Mouse (Mus musculus) ES-E14 (cell line): ENCODE results near the gene Marveld2. TPM values are rescaled to one million over a fixed set of nuclear protein-coding genes. Genes with fewer than 3 reads are reported as not detected.

Source experiments
- DNase-seq: peaks from one replicate; pipeline ENCODE4 v3.0.0-alpha.2; 2013; ENCODE audit warnings: low read depth, low spot score
- H3K27ac ChIP-seq: 2 replicates; pipeline ENCODE4 v1.5.1; 2012; ENCODE audit warnings: low read depth, mild to moderate bottlenecking, low read length, moderate library complexity, mixed read lengths; ENCODE audit not compliant: poor library complexity, insufficient read depth, severe bottlenecking
- H3K36me3 ChIP-seq: 2 replicates; pipeline ENCODE4 v1.6.1; 2012; ENCODE audit warnings: mild to moderate bottlenecking, low read length, moderate library complexity, mixed read lengths; ENCODE audit not compliant: control insufficient read depth, poor library complexity, insufficient read depth, severe bottlenecking
- H3K4me1 ChIP-seq, 2 experiments: fragments of 150-350 bp in 1 of 2; sonication (generic) in 1 of 2; 2 replicates each; pipeline ENCODE4 v1.6.1; 2012; ENCODE audit warnings: low read length in 2 of 2, mild to moderate bottlenecking in 1 of 2, mixed read lengths in 1 of 2; ENCODE audit not compliant: control insufficient read depth in 2 of 2, insufficient read depth in 2 of 2, poor library complexity in 1 of 2
- H3K4me3 ChIP-seq, 2 experiments: fragments of 150-350 bp in 1 of 2; sonication (generic) in 1 of 2; 2 replicates each; pipeline ENCODE4 v1.5.1; 2012; ENCODE audit warnings: low read length in 2 of 2, low read depth in 1 of 2, mild to moderate bottlenecking in 1 of 2, mixed read lengths in 1 of 2; ENCODE audit not compliant: insufficient read depth in 1 of 2, poor library complexity in 1 of 2, severe bottlenecking in 1 of 2
- H3K9ac ChIP-seq: 2 replicates; pipeline ENCODE4 v1.6.1; 2012; ENCODE audit warnings: low read depth, mild to moderate bottlenecking, low read length, mixed read lengths; ENCODE audit not compliant: poor library complexity, insufficient read depth, severe bottlenecking
- H3K9me3 ChIP-seq: fragments of 150-350 bp; sonication (generic); 2 replicates; pipeline ENCODE4 v1.6.1; 2012; ENCODE audit warnings: low read depth, mild to moderate bottlenecking, low read length; ENCODE audit not compliant: control insufficient read depth, insufficient read depth
- CHD2 ChIP-seq: IDR thresholded peaks from 2 replicates; pipeline ENCODE4 v1.6.1; 2014; ENCODE audit warnings: mild to moderate bottlenecking, low read depth, low read length, inconsistent platforms
- HCFC1 ChIP-seq: IDR thresholded peaks from 2 replicates; pipeline ENCODE4 v1.6.1; 2012; ENCODE audit warnings: low read length, inconsistent platforms, borderline replicate concordance; ENCODE audit not compliant: insufficient read depth
- MAFK ChIP-seq: IDR thresholded peaks from 2 replicates; pipeline ENCODE4 v1.6.1; 2014; ENCODE audit warnings: mild to moderate bottlenecking, low read depth, low read length, inconsistent platforms; ENCODE audit not compliant: insufficient read depth
- ZC3H11A ChIP-seq: IDR thresholded peaks from 2 replicates; pipeline ENCODE4 v1.6.1; 2012; ENCODE audit warnings: low read depth, mild to moderate bottlenecking, inconsistent platforms, low read length, borderline replicate concordance
- ZNF384 ChIP-seq: IDR thresholded peaks from 2 replicates; pipeline ENCODE4 v1.6.1; 2012; ENCODE audit warnings: low read depth, low read length, inconsistent platforms
- in situ Hi-C, 2 experiments: fragments of 600-800 bp; cut with MboI; formaldehyde crosslinking; loops; one replicate each; pipeline ENCODE4 v1.15.1; 2025; ENCODE audit warnings: low sequenced_read_pairs in 2 of 2, inconsistent platforms in 1 of 2; ENCODE audit not compliant: unreplicated experiment in 2 of 2
- total RNA-seq: library from RNA; depleted of rRNA; stranded (reverse); fragments of 300-350 nt; gene quantifications from 2 replicates; pipeline ENCODE4 v1.2.3, GENCODE M21; 2012

Gene Marveld2
- total RNA-seq, 1 experiment: 2.5 TPM

DNA sequence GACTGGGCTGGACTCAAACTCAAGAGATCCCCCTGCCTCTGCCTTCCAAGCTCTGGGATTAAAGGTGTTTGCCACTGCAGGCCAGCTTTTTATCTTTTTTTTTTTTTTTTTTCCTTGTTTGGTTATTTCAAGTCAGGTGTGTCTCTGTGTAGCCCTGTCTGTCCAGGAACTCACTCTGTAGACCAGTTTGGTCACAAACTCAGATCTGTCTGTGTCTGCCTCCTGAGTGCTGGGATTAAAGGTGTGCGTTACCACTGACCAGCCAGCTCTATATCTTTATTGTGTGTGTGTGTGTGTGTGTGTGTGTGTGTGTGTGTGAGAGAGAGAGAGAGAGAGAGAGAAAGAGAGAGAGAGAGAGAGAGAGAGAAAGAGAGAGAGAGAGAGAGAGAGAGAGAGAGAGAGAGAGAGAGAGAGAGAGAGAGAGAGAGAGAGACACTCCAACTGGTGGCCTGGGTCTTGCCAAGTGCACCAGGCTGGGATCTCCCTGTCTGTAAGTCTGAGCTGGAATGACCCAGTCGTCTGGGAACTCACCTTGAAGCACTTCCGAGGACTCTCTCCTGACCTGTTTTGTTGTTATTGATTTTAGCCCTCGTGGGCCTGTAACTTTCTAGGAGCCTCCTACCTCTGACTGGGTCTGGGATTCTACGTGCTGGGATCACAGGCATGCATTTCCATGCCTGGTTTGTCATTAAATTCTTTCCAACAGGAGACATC, 21.8 kb downstream of the Marveld2 start:
- no peak for DNase-seq
- Histone ChIP-seq H3K36me3 (no peaks in the 10 kb centered on the region), H3K9ac (no peak overlapping the region), H3K9me3 (no peaks in the 10 kb centered on the region), H3K27ac (no peak overlapping the region), H3K4me1 (no peaks in the 10 kb centered on the region), H3K4me3 (no peak overlapping the region)
- TF ChIP-seq CHD2 (no peak), MAFK (no peak), ZC3H11A (no peak), HCFC1 (no peak), ZNF384 (no peak)
- in situ Hi-C loops: no loop called here

DNA sequence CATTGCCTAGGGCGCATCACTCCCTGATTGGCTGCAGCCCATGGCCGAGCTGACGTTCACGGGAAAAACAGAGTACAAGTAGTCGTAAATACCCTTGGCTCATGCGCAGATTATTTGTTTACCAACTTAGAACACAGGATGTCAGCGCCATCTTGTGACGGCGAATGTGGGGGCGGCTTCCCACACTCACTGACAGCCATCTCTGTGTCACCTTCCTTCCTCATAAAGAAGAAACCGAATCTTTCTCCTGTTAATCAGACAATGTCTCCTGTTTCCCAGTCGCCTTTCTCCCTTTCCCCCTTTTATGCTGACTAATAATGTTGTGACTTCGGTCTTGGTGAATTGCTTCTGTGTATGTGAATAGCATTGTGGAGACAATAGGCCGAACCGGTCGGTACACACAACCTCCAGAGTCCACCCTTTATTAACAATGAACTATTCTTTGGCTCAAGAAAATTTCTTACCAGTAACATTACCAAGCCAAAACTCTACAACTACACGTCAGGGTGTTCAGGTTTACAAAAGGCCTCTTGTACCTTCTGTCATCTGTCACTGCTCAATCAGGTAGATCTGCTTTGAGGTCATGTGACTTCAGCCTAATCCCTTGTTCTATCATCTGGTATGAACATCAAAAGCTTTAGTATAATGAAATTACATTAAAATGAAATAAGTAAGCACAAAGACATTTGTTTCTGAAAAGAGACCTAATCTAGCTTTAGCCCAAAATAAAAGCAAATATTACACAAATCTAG, 22.6 kb downstream of the Marveld2 start:
- Histone ChIP-seq H3K4me3 (no peak overlapping the region), H3K9ac (no peak overlapping the region), H3K9me3 (no peaks in the 10 kb centered on the region), H3K4me1 (no peaks in the 10 kb centered on the region), H3K36me3 (no peaks in the 10 kb centered on the region), H3K27ac (no peak overlapping the region)
- TF ChIP-seq HCFC1 (no peak), MAFK (no peak), CHD2 (no peak), ZC3H11A (no peak), ZNF384 (no peak)
- in situ Hi-C loops: no loop called here
- no peak for DNase-seq

DNA sequence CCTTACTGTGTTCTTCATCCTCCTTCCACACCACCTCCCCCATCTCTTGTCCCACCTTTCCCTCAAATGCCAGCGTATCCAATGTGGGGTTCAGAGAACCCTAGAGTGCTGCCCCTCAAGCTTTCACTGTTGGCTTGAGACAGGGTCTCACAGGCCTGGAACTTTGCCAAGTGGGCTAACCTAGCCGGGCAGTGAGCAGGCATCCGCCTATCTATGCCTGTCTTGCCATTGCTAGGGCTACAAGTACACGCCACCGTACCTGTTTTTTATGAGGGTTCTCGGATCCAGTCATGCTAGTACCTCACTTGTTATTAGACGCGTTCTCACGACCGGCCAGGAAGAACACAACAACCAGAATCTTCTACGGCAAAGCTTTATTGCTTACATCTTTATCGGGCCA, 28.1 kb downstream of the Marveld2 start:
- no peak overlapping the region for H3K4me3 ChIP-seq
- H3K27ac ChIP-seq: no peak overlapping the region
- H3K9ac ChIP-seq: no peak overlapping the region
- in situ Hi-C loops: no loop called here
- TF ChIP-seq MAFK (no peak), HCFC1 (no peak), ZNF384 (no peak), ZC3H11A (no peak), CHD2 (no peak)
- no peaks in the 10 kb centered on the region for H3K9me3 ChIP-seq
- no peak for DNase-seq
- no peaks in the 10 kb centered on the region for H3K36me3 ChIP-seq
- no peaks in the 10 kb centered on the region for H3K4me1 ChIP-seq

DNA sequence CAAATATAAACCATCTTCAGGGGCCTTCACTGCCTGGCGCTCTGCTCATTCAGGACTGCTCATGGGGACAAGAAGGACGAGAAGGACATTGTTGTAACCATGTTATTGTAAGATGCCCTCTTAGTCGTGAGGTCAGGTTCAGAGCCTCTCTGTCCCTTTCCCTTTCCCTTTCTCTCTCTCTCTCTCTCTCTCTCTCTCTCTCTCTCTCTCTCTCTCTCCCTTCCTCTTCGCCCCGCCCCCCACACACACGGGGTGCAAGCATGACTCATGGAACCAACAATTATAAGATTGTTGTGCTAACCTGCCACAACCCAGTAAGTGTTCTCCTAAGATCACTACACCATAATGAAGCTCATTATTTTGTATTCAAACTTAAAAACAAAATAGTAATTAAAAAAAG, 34.6 kb downstream of the Marveld2 start:
- DNase-seq: no peak
- in situ Hi-C loops: no loop called here
- H3K4me1 ChIP-seq: no peaks in the 10 kb centered on the region
- TF ChIP-seq ZC3H11A (no peak), ZNF384 (no peak), HCFC1 (no peak), CHD2 (no peak), MAFK (no peak)
- H3K9ac ChIP-seq: no peak overlapping the region
- no peaks in the 10 kb centered on the region for H3K36me3 ChIP-seq
- H3K27ac ChIP-seq: no peak overlapping the region
- H3K9me3 ChIP-seq: no peaks in the 10 kb centered on the region
- H3K4me3 ChIP-seq: no peak overlapping the region
